Mouse (Mus musculus) spleen, postnatal 14 days (tissue): Measurements from ENCODE around the gene Rapsn.
"Not testable (repeated sequence)": the region's sequence is repeated elsewhere in the genome, so short reads cannot be mapped to it uniquely, and the experiment has no call there.

Experiments
- DNase-seq, 2 experiments: peaks; one replicate each; pipeline ENCODE4 v3.0.0; 2021 to 2022; ENCODE audit warnings: low spot score in 2 of 2

Rapsn gene

DNA sequence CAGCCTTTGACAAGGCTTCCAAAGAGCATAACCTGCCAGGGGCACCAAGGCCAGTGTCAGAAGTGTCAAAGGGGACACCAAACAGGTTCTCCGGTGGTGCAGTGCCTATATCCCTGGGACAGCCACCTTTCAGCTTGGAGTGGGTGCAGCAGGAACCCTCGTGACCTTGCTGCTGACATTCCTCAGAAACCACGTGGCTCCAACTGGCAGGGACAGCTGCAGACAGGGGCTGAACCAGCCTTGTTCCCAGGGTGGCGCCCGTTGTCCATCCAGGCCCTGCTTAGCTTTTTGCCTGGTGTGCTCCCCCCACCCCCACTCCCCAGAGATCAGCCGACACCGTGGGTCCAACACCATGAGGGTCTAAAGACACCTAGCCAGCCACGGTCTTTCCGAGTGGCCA lies at the start of gene Rapsn:
TSS of gene Rapsn (plus strand) at position 236 of the 400 bp plus-strand sequence.
- DNase-seq = no peak

DNA sequence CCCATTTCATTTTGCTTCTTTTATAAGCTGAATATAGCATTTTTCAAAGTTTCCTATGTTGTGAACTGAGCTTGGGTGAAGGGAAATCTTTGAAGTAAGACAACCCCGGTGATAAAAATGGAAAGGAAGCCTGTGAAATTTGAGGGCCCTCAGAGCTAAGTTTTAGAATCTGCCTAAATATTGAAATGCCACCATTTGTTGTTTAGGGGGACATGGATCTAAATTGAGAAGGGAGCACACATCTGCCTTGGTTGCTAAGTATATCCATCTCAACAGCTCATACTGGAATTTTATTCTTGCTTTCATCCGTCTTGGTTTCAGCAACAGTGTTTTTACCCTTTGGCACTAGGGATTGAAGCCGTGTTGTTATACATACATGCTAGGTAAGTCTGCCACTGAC lies 49.4 kb upstream of the Rapsn start:
- no peak for DNase-seq

DNA sequence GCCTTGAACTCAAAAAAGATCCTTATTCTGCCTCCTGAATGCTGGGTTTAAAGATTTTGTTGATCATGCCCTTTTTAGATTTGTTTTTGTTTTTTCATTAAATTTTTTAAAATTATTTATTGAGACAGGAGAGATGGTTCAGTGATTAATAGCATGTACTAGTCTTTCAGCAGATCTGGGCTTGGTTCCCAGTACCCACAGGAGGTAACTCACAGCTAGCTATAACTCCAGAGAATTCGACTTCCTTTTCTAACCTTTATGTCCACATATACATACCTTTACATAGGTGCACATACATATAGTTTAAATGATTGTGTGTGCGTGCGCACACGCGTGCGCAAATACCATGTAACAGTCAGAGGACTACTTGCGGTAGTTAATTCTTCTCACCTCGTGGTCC lies 26.9 kb upstream of the Rapsn start:
- DNase-seq = no peak

DNA sequence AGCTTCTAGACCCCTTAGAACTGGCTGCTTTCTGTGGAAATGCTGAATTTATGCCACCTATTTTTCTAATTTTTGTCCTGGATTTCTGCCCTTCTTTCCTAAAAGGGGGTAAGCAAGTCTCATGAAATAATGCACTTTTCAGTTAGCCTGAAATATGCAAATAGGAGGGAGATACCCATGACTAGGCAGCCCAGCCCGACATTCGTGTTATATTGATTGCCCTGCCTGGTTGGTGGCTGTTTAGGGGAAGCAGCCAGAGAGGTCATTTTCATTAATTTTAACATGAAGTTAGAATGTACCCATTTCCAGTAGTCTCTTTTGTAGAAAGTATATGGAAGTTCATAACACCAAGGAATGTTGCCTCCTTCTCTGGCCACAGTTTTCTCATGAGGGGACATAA lies 21.5 kb upstream of the Rapsn start:
- no peak for DNase-seq

DNA sequence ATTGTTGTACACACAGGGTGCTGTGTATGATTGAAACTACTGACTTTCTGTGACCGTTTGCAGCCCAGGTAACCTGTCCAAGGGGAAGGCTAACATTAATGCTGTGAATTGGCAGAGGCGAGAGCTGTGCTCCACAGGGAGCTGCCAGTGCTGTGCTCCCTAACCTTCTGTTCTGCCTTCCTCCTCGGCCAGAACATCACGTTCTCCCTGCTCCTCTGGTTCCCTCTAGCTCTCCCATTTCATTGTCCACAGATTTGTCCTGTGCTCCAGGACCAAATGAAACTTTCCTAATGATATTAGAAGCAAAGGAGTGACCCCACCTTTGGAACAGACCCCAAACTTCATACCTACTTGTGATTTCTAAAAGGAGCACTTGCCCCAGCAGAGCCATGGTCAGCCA lies 20.0 kb upstream of the Rapsn start:
- no peak for DNase-seq

DNA sequence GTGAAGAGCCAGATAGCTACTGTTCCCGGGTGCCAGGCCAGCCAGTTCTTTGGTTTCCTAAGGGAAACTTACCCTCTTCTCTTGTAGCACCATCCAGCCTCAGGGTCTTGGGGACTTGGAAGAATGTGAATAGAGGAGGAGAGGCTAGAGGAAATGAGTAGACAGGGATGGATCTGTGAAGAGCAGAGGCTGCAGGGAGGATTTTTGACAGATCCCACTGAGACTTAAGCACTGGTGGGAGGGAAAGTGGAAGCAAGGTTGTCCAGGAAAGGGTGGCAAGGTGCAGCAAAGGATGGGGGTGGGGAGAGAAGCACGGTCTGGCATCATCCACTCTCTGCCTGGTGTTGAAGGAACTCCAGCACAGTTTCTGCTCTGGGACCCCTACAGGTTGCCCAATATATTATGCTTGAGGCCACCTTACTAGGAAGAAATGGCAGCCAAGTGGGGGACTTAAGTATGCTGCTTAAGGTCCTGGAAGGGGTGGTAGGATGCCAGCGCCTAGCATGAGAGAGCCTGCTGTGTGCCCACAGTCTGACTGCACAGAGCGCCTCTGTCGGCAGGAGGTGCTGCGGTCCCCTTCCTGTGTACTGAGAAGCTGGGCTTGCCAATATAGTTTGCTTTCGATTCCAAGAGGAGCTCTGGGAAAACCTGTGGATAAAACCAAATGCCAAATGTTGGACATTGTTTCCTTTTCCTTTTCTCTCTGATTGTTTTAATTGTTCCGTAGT lies 17.2 kb upstream of the Rapsn start:
- DNase-seq = no peak

DNA sequence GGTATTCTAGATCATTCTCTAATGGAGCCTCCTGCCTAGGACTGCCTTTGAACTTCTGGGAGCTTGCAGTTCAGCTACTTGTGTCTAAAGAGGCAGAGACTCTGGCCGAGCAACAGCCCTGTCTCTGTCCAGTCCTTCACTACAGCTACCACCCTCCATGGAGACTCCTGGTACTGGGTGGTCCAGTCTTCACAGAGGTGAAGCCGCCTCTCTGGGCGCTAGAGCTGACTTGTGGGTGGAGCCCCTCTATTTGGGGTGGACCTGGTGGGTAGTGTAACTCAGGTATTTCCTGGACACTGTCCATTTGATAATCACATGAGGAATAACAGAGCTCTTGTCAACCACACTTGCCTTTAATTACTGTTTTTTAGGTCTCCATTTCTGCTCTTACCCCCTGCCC lies 15.5 kb upstream of the Rapsn start:
- DNase-seq = no peak

GRCm38 (mm10) chr2:91022266-91022665 lies 13.2 kb upstream of the Rapsn start:
- DNase-seq = not testable (repeated sequence)

- no peak for DNase-seq
Measured at GRCm38 (mm10) chr2:91023131-91023530, 12.3 kb upstream of the Rapsn start.

DNA sequence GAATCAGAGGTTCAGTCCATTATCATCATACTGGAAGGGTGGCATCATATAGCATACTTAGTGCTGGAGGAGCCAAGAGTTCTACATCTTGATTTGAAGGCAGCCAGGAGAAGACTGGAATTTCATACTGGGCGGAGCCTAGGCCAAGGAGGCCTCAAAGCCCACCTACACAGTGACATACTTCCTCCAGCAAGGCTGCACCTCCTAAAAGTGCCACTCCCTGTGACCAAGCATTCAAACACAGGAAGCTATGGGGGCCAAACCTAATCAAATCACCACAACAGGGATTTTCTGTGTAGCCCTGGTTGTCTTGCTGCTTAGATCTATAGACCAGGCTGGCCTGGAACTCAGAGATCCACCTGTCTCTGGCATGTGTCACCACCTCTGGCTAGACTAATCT lies 11.5 kb upstream of the Rapsn start:
- no peak for DNase-seq

DNA sequence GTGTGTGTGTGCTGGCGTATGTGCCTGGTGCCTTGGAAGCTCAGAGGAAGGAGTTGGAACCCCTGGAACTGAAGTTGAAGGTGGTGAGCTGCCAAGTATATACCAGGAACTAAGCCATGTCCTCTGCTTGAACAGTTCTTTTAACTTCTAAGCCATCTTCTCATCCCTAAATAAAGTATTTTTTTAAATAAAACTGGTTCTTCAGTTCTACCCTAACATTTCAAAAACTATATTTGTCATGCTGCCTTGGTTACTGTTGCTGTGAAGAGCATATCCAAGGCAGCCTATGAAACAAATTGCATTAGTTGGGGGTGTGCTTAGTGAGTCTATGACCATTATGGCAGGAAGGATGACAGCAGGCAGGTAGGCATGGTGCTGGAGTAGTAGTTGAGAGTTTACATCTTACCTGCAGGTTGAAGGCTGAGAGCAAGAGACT lies 10.3 kb upstream of the Rapsn start:
- DNase-seq = no peak

GRCm38 (mm10) chr2:91026491-91026890 lies 8.9 kb upstream of the Rapsn start:
- no peak for DNase-seq

GRCm38 (mm10) chr2:91027391-91028214 lies 7.8 kb upstream of the Rapsn start:
- no peak for DNase-seq

DNA sequence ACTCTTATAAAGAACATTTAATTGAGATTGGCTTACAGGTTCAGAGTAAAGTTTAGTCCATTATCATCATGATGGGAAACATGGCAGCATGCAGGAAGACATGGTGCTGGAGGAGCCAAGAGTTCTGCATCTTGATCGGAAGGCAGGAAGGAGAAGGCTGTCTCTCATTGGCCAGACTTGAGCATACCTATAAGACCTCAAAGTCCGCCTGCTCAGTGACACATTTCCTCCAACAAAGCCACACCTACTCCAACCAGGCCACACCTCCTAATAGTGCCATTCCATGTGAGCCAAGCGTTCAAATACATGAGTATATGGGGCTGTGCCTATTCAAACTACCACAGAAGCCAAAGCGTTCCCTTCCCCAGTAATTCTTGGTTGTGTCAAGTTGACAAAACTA lies 4.2 kb upstream of the Rapsn start:
- DNase-seq = no peak

- DNase-seq = no peak
Measured at GRCm38 (mm10) chr2:91033000-91033399, 2.4 kb upstream of the Rapsn start.

GRCm38 (mm10) chr2:91041786-91042185 lies 6.4 kb downstream of the Rapsn start:
- DNase-seq = no peak

DNA sequence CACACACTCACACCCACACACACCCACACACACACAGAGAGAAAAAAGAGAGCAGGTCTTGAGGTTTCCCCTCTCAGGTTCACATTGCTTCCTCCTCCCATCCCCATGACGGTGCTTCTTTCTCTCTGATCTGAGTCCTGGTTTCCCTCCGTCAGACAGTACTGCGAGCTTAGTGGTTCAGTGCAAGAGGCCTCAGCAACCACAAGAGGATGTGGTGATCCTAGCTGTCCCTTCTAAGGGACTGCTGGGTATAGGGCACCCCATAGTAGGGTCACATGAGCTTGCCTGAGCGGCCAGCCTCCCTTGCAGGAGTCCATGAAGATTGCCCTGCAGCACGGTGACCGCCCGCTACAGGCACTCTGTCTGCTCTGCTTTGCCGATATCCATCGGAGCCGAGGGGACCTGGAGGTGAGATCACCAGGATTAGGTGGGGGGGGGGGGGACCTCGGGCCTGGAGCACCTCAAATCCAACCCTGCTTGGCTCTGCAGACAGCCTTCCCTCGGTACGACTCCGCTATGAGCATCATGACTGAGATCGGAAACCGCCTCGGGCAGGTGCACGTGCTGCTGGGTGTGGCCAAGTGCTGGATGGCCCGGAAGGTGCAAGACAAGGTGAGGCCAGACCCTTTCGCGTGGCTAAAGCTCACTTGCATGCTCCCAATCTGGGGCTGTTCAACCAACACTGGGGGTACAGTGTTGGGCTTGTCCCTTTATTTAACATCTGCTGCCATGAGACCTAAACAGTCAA lies 7.4 kb downstream of the Rapsn start:
- DNase-seq = no peak

- DNase-seq = no peak
Measured at GRCm38 (mm10) chr2:91044727-91045126, 9.3 kb downstream of the Rapsn start.

- not testable (repeated sequence) for DNase-seq
Measured at GRCm38 (mm10) chr2:91045805-91046204, 10.4 kb downstream of the Rapsn start.

DNA sequence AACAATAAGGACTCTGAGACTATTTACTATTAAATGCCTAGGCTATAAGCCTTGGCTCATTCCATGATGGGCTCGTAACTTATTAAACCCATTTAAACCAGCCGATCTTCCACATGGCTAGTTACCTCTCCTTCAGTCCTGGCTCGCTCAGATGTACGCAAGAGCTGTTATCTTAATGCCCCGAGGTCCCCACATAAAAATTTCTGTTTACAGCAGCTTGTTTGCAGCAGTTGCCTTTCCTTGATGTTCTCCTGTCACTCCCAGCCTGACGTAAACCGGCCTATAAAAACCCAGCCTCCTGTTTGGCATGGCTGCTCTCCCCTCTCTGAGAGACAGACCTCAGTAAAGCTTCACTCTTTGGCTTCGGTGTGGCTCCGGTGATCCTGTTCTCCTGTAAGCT lies 11.9 kb downstream of the Rapsn start:
- no peak for DNase-seq

DNA sequence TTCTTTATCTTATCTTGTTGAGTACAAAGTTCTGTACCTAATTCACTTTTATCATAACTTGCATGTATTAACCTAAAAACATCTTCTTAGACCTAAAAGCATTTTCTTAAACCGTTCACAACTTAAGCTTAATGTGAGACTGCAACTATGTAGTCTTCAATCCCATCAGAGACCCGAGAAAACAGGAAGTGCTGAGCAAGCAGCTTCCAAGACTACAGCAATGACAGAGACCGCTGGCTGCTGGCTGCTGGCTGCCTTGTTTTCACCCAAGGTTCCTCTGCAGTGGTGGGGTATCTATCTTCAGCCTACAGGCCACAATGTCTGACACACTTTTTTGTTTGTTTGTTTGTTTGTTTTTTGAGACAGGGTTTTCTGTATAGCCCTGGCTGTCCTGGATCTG lies 16.5 kb downstream of the Rapsn start:
- DNase-seq = no peak

DNA sequence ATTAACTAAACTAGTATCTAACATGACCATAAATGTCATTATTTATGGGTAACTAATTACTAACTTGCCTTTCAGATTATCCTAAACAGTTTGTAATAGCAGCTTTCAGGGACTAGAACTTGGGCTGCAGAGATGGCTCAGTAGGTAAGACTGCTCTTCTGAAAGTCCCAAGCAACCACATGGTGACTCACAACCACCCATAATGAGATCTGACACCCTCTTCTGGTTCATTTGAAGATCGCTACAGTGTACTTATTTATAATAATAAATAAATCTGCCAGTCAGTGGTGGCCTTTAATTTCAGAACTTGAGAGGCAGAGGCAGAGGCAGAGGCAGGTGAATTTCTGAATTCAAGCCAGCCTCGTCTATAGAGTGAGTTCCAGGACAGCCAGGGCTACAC lies 17.3 kb downstream of the Rapsn start:
- DNase-seq = no peak
